Mouse (Mus musculus) spleen, postnatal 10 days (tissue): ENCODE results near the gene Dguok.
A peak's percentile ranks its signal among the peaks of the same experiment; 100 is the strongest.

Source experiments
- DNase-seq, 2 experiments: peaks; one replicate each; pipeline ENCODE4 v3.0.0; 2021 to 2022; ENCODE audit warnings: low spot score in 2 of 2

The Dguok gene

GRCm38 (mm10) chr6:83506258-83507167, at the start of gene Dguok:
Gene Dguok (minus strand): TSS chr6:83506969.
- peak; percentile 89 to 98 for DNase-seq

- no peak for DNase-seq
Observed at GRCm38 (mm10) chr6:83555972-83556371, 49.2 kb upstream of the Dguok start.

- no peak for DNase-seq
Observed at GRCm38 (mm10) chr6:83548346-83548745, 41.6 kb upstream of the Dguok start.

GRCm38 (mm10) chr6:83545778-83546177, 39.0 kb upstream of the Dguok start:
- no peak for DNase-seq

- no peak for DNase-seq
Observed at GRCm38 (mm10) chr6:83541756-83542456, 35.1 kb upstream of the Dguok start.

- no peak for DNase-seq
Observed at GRCm38 (mm10) chr6:83540017-83540416, 33.2 kb upstream of the Dguok start.

GRCm38 (mm10) chr6:83536795-83537059, 30.0 kb upstream of the Dguok start:
- DNase-seq, result no peak

GRCm38 (mm10) chr6:83536028-83536794, 29.4 kb upstream of the Dguok start, which contains the start of gene Actg2:
Gene Actg2 (minus strand): TSS chr6:83536265.
- no peak for DNase-seq

GRCm38 (mm10) chr6:83532608-83533007, 25.8 kb upstream of the Dguok start:
- no peak for DNase-seq

GRCm38 (mm10) chr6:83523194-83523593, 16.4 kb upstream of the Dguok start:
- no peak for DNase-seq

GRCm38 (mm10) chr6:83521784-83522183, 15.0 kb upstream of the Dguok start:
- no peak for DNase-seq

- DNase-seq, result no peak
Observed at GRCm38 (mm10) chr6:83518637-83519036, 11.9 kb upstream of the Dguok start.

- DNase-seq, result no peak
Observed at GRCm38 (mm10) chr6:83515172-83515571, 8.4 kb upstream of the Dguok start.

- DNase-seq, result peak; percentile 59 to 83
Observed at GRCm38 (mm10) chr6:83512495-83512894, 5.7 kb upstream of the Dguok start.

- no peak for DNase-seq
Observed at GRCm38 (mm10) chr6:83510210-83510609, 3.4 kb upstream of the Dguok start.

- DNase-seq, result no peak
Observed at GRCm38 (mm10) chr6:83509442-83509841, 2.7 kb upstream of the Dguok start.

- no peak for DNase-seq
Observed at GRCm38 (mm10) chr6:83507168-83507546, 388 bp upstream of the Dguok start.

GRCm38 (mm10) chr6:83505554-83505953, 1.2 kb downstream of the Dguok start:
- DNase-seq, result no peak

GRCm38 (mm10) chr6:83503361-83503760, 3.4 kb downstream of the Dguok start:
- no peak for DNase-seq

GRCm38 (mm10) chr6:83502656-83503055, 4.1 kb downstream of the Dguok start:
- DNase-seq, result no peak

- DNase-seq, result no peak
Observed at GRCm38 (mm10) chr6:83501524-83502310, 5.1 kb downstream of the Dguok start.

GRCm38 (mm10) chr6:83500462-83500861, 6.3 kb downstream of the Dguok start:
- peak in 1 of 2 experiments; percentile 49 for DNase-seq
